Mouse (Mus musculus) limb, embryonic 10.5 days (tissue): ENCODE results near the gene Ppfia4. TPM values are rescaled to one million over a fixed set of nuclear protein-coding genes. Genes with fewer than 3 reads are reported as not detected.
A peak's percentile ranks its signal among the peaks of the same experiment; 100 is the strongest.

Experiments
- DNase-seq: peaks from one replicate; pipeline ENCODE4 v3.0.0-alpha.2; 2017; ENCODE audit warnings: low spot score
- H3K27ac ChIP-seq: fragments of 300-500 bp; sonication (generic); 2 replicates; pipeline ENCODE4 v1.5.1; 2016; ENCODE audit warnings: mild to moderate bottlenecking
- H3K27me3 ChIP-seq: fragments of 300-500 bp; sonication (generic); 2 replicates; pipeline ENCODE4 v1.6.1; 2016; ENCODE audit warnings: low read depth, mild to moderate bottlenecking; ENCODE audit not compliant: poor library complexity, severe bottlenecking
- H3K36me3 ChIP-seq: fragments of 300-500 bp; sonication (generic); 2 replicates; pipeline ENCODE4 v1.6.1; 2016; ENCODE audit warnings: mild to moderate bottlenecking, moderate library complexity
- H3K4me1 ChIP-seq: fragments of 300-500 bp; sonication (generic); 2 replicates; pipeline ENCODE4 v1.6.1; 2016
- H3K4me3 ChIP-seq: fragments of 300-500 bp; sonication (generic); 2 replicates; pipeline ENCODE4 v1.5.1; 2016; ENCODE audit warnings: mild to moderate bottlenecking, moderate library complexity
- H3K9me3 ChIP-seq: fragments of 300-500 bp; sonication (generic); replicated peaks from 2 replicates; pipeline ENCODE4 v1.6.1; 2016; ENCODE audit warnings: mild to moderate bottlenecking
- WGBS: fragments of 180-500 bp; shearing (Covaris S2); methylation state at CpG from one replicate; pipeline ENCODE4 v1.1.7; 2016; 5-methylcytosine and 5-hydroxymethylcytosine counted together
- polyA plus RNA-seq: library from polyadenylated mRNA; unstranded; fragments of >200 nt; fragmentation: Nextera tagmentation; extraction: Ambion mirVana; gene quantifications from 2 replicates; pipeline ENCODE4 v1.2.1, GENCODE M21; 2016

The Ppfia4 gene
- polyA plus RNA-seq, 1 experiment from 2014 or later = 2.3 TPM

GRCm38 (mm10) chr1:134310291-134310690 is 22.4 kb downstream of the Ppfia4 start:
- no peaks in the 10 kb centered on the region for H3K9me3 ChIP-seq
- H3K27ac ChIP-seq = no peak overlapping the region
- no peak for DNase-seq
- WGBS = 86% methylated on average over 2 of the region's 2 CpGs
- no peak overlapping the region for H3K4me3 ChIP-seq
- H3K4me1 ChIP-seq = no peaks in the 10 kb centered on the region
- H3K27me3 ChIP-seq = no peaks in the 10 kb centered on the region
- no peaks in the 10 kb centered on the region for H3K36me3 ChIP-seq

- no peaks in the 10 kb centered on the region for H3K36me3 ChIP-seq
- no peaks in the 10 kb centered on the region for H3K9me3 ChIP-seq
- peaks cover 11% of the 10 kb centered on the region for H3K4me1 ChIP-seq
- no peak overlapping the region for H3K4me3 ChIP-seq
- H3K27me3 ChIP-seq = no peaks in the 10 kb centered on the region
- H3K27ac ChIP-seq = no peak overlapping the region
- DNase-seq = no peak
- 78% methylated on average over 10 of the region's 10 CpGs for WGBS
These were observed 25.3 kb downstream of the Ppfia4 start for GRCm38 (mm10) chr1:134307409-134307808.

- no peaks in the 10 kb centered on the region for H3K9me3 ChIP-seq
- peaks cover 11% of the 10 kb centered on the region for H3K27me3 ChIP-seq
- H3K4me3 ChIP-seq = no peak overlapping the region
- H3K4me1 ChIP-seq = peaks cover 12% of the 10 kb centered on the region
- no peak for DNase-seq
- no peaks in the 10 kb centered on the region for H3K36me3 ChIP-seq
- 94% methylated on average over 9 of the region's 9 CpGs for WGBS
- no peak overlapping the region for H3K27ac ChIP-seq
These were observed 27.8 kb downstream of the Ppfia4 start for GRCm38 (mm10) chr1:134304940-134305339.

- Histone ChIP-seq H3K27ac (peak overlapping the region; percentile 67), H3K27me3 (peaks cover 34% of the 10 kb centered on the region), H3K36me3 (no peaks in the 10 kb centered on the region), H3K4me3 (no peak overlapping the region), H3K4me1 (peaks cover 24% of the 10 kb centered on the region), H3K9me3 (no peaks in the 10 kb centered on the region)
- no peak for DNase-seq
- WGBS = 75% methylated on average over 8 of the region's 8 CpGs
These were observed 30.0 kb downstream of the Ppfia4 start for GRCm38 (mm10) chr1:134302568-134303238.

GRCm38 (mm10) chr1:134298636-134299411 is 33.9 kb downstream of the Ppfia4 start:
- peaks cover 24% of the 10 kb centered on the region for H3K4me1 ChIP-seq
- peaks cover 44% of the 10 kb centered on the region for H3K27me3 ChIP-seq
- no peaks in the 10 kb centered on the region for H3K9me3 ChIP-seq
- H3K27ac ChIP-seq = peak overlapping the region; percentile 74
- WGBS = 3% methylated on average over 58 of the region's 59 CpGs
- peak overlapping the region; percentile 64 for H3K4me3 ChIP-seq
- no peaks in the 10 kb centered on the region for H3K36me3 ChIP-seq
- DNase-seq = peak; percentile 73

- peaks cover 16% of the 10 kb centered on the region for H3K4me1 ChIP-seq
- no peak for DNase-seq
- H3K9me3 ChIP-seq = no peaks in the 10 kb centered on the region
- no peak overlapping the region for H3K27ac ChIP-seq
- 84% methylated on average over 8 of the region's 8 CpGs for WGBS
- H3K27me3 ChIP-seq = peaks cover 44% of the 10 kb centered on the region
- H3K4me3 ChIP-seq = no peak overlapping the region
- no peaks in the 10 kb centered on the region for H3K36me3 ChIP-seq
These were observed 35.5 kb downstream of the Ppfia4 start for GRCm38 (mm10) chr1:134297265-134297664.

GRCm38 (mm10) chr1:134293738-134294604 is 38.8 kb downstream of the Ppfia4 start:
- peaks cover 29% of the 10 kb centered on the region for H3K27me3 ChIP-seq
- no peak overlapping the region for H3K4me3 ChIP-seq
- WGBS = 88% methylated on average over 3 of the region's 3 CpGs
- no peaks in the 10 kb centered on the region for H3K36me3 ChIP-seq
- no peak for DNase-seq
- H3K27ac ChIP-seq = no peak overlapping the region
- H3K4me1 ChIP-seq = peaks cover 39% of the 10 kb centered on the region
- no peaks in the 10 kb centered on the region for H3K9me3 ChIP-seq

GRCm38 (mm10) chr1:134293276-134293675 is 39.5 kb downstream of the Ppfia4 start:
- H3K4me3 ChIP-seq = no peak overlapping the region
- 90% methylated on average over 7 of the region's 7 CpGs for WGBS
- H3K4me1 ChIP-seq = peaks cover 32% of the 10 kb centered on the region
- no peak overlapping the region for H3K27ac ChIP-seq
- H3K9me3 ChIP-seq = no peaks in the 10 kb centered on the region
- H3K36me3 ChIP-seq = no peaks in the 10 kb centered on the region
- no peak for DNase-seq
- peaks cover 22% of the 10 kb centered on the region for H3K27me3 ChIP-seq

- H3K9me3 ChIP-seq = no peaks in the 10 kb centered on the region
- peaks cover 32% of the 10 kb centered on the region for H3K4me1 ChIP-seq
- H3K36me3 ChIP-seq = no peaks in the 10 kb centered on the region
- H3K27me3 ChIP-seq = peaks cover 15% of the 10 kb centered on the region
- H3K4me3 ChIP-seq = no peak overlapping the region
- H3K27ac ChIP-seq = no peak overlapping the region
- no peak for DNase-seq
- 54% methylated on average over 9 of the region's 9 CpGs for WGBS
These were observed 40.1 kb downstream of the Ppfia4 start for GRCm38 (mm10) chr1:134292601-134293000.

GRCm38 (mm10) chr1:134292073-134292472 is 40.7 kb downstream of the Ppfia4 start:
- Histone ChIP-seq H3K4me1 (peaks cover 32% of the 10 kb centered on the region), H3K9me3 (no peaks in the 10 kb centered on the region), H3K36me3 (no peaks in the 10 kb centered on the region), H3K4me3 (no peak overlapping the region), H3K27ac (no peak overlapping the region), H3K27me3 (peaks cover 10% of the 10 kb centered on the region)
- no peak for DNase-seq
- 36% methylated on average over 5 of the region's 5 CpGs for WGBS

GRCm38 (mm10) chr1:134291555-134291954 is 41.2 kb downstream of the Ppfia4 start:
- Histone ChIP-seq H3K36me3 (no peaks in the 10 kb centered on the region), H3K4me1 (peaks cover 32% of the 10 kb centered on the region), H3K27ac (no peak overlapping the region), H3K27me3 (0 out of 2 replicates have a peak, but pooled peaks cover 6% of the 10 kb centered on the region), H3K4me3 (no peak overlapping the region), H3K9me3 (no peaks in the 10 kb centered on the region)
- WGBS = 80% methylated on average over 8 of the region's 8 CpGs
- DNase-seq = no peak

GRCm38 (mm10) chr1:134290909-134291308 is 41.8 kb downstream of the Ppfia4 start:
- WGBS = 61% methylated on average over 5 of the region's 5 CpGs
- DNase-seq = no peak

More at GRCm38 (mm10) chr1:134290909-134291308, 41.8 kb downstream of the Ppfia4 start:
- no peaks in the 10 kb centered on the region for H3K9me3 ChIP-seq
- H3K27ac ChIP-seq = no peak overlapping the region
- no peak overlapping the region for H3K4me3 ChIP-seq
- H3K36me3 ChIP-seq = no peaks in the 10 kb centered on the region
- H3K27me3 ChIP-seq = 0 out of 2 replicates have a peak, but pooled peaks cover 6% of the 10 kb centered on the region
- peaks cover 34% of the 10 kb centered on the region for H3K4me1 ChIP-seq
